Mouse (Mus musculus) CH12.LX (cell line): ENCODE results near the gene Ugt1a6a. TPM values are rescaled to one million over a fixed set of nuclear protein-coding genes. Genes with fewer than 3 reads are reported as not detected.

Experiments used
- DNase-seq: peaks from one replicate; pipeline ENCODE4 v3.0.0-alpha.2; 2013; ENCODE audit errors: extremely low read depth
- H3K27ac ChIP-seq: 2 replicates; pipeline ENCODE4 v1.5.1; 2012; ENCODE audit warnings: low read depth, mild to moderate bottlenecking, control low read depth, moderate library complexity; ENCODE audit not compliant: insufficient read depth
- H3K27me3 ChIP-seq: replicated peaks from 2 replicates; pipeline ENCODE3; 2012; ENCODE audit warnings: inconsistent platforms
- H3K36me3 ChIP-seq, 2 experiments: replicated peaks in 1 of 2; 2 replicates each; pipeline versions ENCODE3 to v1.6.1; 2012; ENCODE audit warnings: inconsistent platforms in 1 of 2, low read length in 1 of 2, mild to moderate bottlenecking in 1 of 2, mixed read lengths in 1 of 2, moderate library complexity in 1 of 2; ENCODE audit not compliant: control insufficient read depth in 1 of 2, insufficient read depth in 1 of 2
- H3K4me1 ChIP-seq, 2 experiments: 2 replicates each; pipeline ENCODE4 v1.6.1; 2012; ENCODE audit warnings: inconsistent platforms in 1 of 2, moderate library complexity in 1 of 2; ENCODE audit not compliant: insufficient read depth in 2 of 2, control insufficient read depth in 1 of 2
- H3K4me2 ChIP-seq: 2 replicates; pipeline ENCODE4 v1.6.1; 2012; ENCODE audit warnings: low read depth, mild to moderate bottlenecking, control low read depth; ENCODE audit not compliant: poor library complexity, insufficient read depth, severe bottlenecking
- H3K4me3 ChIP-seq, 3 experiments: fragments of 150-350 bp in 1 of 3; sonication (generic) in 1 of 3; replicated peaks in 1 of 3; 2 replicates each; pipeline versions ENCODE3 to v1.5.1; 2011 to 2012; ENCODE audit warnings: low read depth in 2 of 3, low read length in 2 of 3, mild to moderate bottlenecking in 2 of 3, moderate library complexity in 2 of 3, control low read depth in 1 of 3, improper control_type of control experiment in 1 of 3, inconsistent platforms in 1 of 3, mixed read lengths in 1 of 3; ENCODE audit not compliant: poor library complexity in 1 of 3
- H3K79me2 ChIP-seq: replicated peaks from 2 replicates; pipeline ENCODE4 v1.6.1; 2012; ENCODE audit warnings: mild to moderate bottlenecking, moderate library complexity; ENCODE audit not compliant: control insufficient read depth, poor library complexity, insufficient read depth, severe bottlenecking; ENCODE audit errors: extremely low read depth
- H3K9ac ChIP-seq: 2 replicates; pipeline ENCODE4 v1.6.1; 2012; ENCODE audit warnings: low read depth, mild to moderate bottlenecking, control low read depth, moderate library complexity; ENCODE audit not compliant: insufficient read depth
- H3K9me3 ChIP-seq: replicated peaks from 2 replicates; pipeline ENCODE3; 2012; ENCODE audit warnings: low read length, inconsistent platforms, mixed read lengths
- E2F4 ChIP-seq: IDR thresholded peaks from 2 replicates; pipeline ENCODE4 v1.6.1; 2011; ENCODE audit warnings: low read depth, low read length, improper control_type of control experiment; ENCODE audit not compliant: insufficient replicate concordance
- EP300 ChIP-seq: IDR thresholded peaks from 2 replicates; pipeline ENCODE4 v1.6.1; 2011; ENCODE audit warnings: low read length, improper control_type of control experiment
- ETS1 ChIP-seq: conservative IDR thresholded peaks from 2 replicates; pipeline ENCODE4 v1.6.1; 2012; ENCODE audit warnings: low read depth, mild to moderate bottlenecking, inconsistent platforms, low read length, improper control_type of control experiment, moderate library complexity
- GABPA ChIP-seq: IDR thresholded peaks from 2 replicates; pipeline ENCODE4 v1.6.1; 2012; ENCODE audit warnings: low read depth, low read length, improper control_type of control experiment, inconsistent platforms; ENCODE audit not compliant: insufficient replicate concordance
- HCFC1 ChIP-seq: IDR thresholded peaks from 2 replicates; pipeline ENCODE4 v1.6.1; 2012; ENCODE audit warnings: low read depth, mild to moderate bottlenecking, inconsistent platforms, low read length, improper control_type of control experiment
- IRF4 ChIP-seq: IDR thresholded peaks from 2 replicates; pipeline ENCODE4 v1.6.1; 2014; ENCODE audit warnings: low read depth, mild to moderate bottlenecking, inconsistent platforms, low read length, improper control_type of control experiment
- JUN ChIP-seq: IDR thresholded peaks from 2 replicates; pipeline ENCODE4 v1.6.1; 2011; ENCODE audit warnings: low read depth, mild to moderate bottlenecking, low read length, improper control_type of control experiment, moderate library complexity; ENCODE audit not compliant: insufficient read depth
- MAFK ChIP-seq: IDR thresholded peaks from 2 replicates; pipeline ENCODE4 v1.6.1; 2011; ENCODE audit warnings: low read length, improper control_type of control experiment; ENCODE audit not compliant: insufficient replicate concordance
- MAX ChIP-seq: IDR thresholded peaks from 2 replicates; pipeline ENCODE4 v1.6.1; 2011; ENCODE audit warnings: low read length, improper control_type of control experiment
- MAZ ChIP-seq: IDR thresholded peaks from 2 replicates; pipeline ENCODE4 v1.6.1; 2012; ENCODE audit warnings: low read depth, mild to moderate bottlenecking, inconsistent platforms, low read length, improper control_type of control experiment, moderate library complexity
- MEF2A ChIP-seq: IDR thresholded peaks from 2 replicates; pipeline ENCODE4 v1.6.1; 2014; ENCODE audit warnings: low read depth, mild to moderate bottlenecking, inconsistent platforms, low read length, improper control_type of control experiment, borderline replicate concordance
- NELFE ChIP-seq: IDR thresholded peaks from 2 replicates; pipeline ENCODE4 v1.6.1; 2011; ENCODE audit warnings: low read depth, low read length, improper control_type of control experiment
- NRF1 ChIP-seq: IDR thresholded peaks from 2 replicates; pipeline ENCODE4 v1.6.1; 2014; ENCODE audit warnings: low read depth, mild to moderate bottlenecking, inconsistent platforms, low read length, improper control_type of control experiment, moderate library complexity
- PAX5 ChIP-seq: IDR thresholded peaks from 2 replicates; pipeline ENCODE4 v1.6.1; 2012; ENCODE audit warnings: low read length, inconsistent platforms, mixed read lengths
- POLR2A ChIP-seq: IDR thresholded peaks from 2 replicates; pipeline ENCODE4 v1.6.1; 2011; ENCODE audit warnings: low read depth, mild to moderate bottlenecking, improper control_type of control experiment, low read length
- RAD21 ChIP-seq: IDR thresholded peaks from 2 replicates; pipeline ENCODE4 v1.6.1; 2011; ENCODE audit warnings: low read depth, mild to moderate bottlenecking, low read length, improper control_type of control experiment, moderate library complexity
- RCOR1 ChIP-seq: conservative IDR thresholded peaks from 2 replicates; pipeline ENCODE4 v1.6.1; 2012; ENCODE audit warnings: low read depth, mild to moderate bottlenecking, inconsistent platforms, low read length, improper control_type of control experiment
- SIN3A ChIP-seq: IDR thresholded peaks from 2 replicates; pipeline ENCODE4 v1.6.1; 2012; ENCODE audit warnings: low read length, improper control_type of control experiment, inconsistent platforms
- TBP ChIP-seq: conservative IDR thresholded peaks from 2 replicates; pipeline ENCODE4 v1.6.1; 2011; ENCODE audit warnings: low read depth, low read length, improper control_type of control experiment
- TCF12 ChIP-seq: IDR thresholded peaks from 2 replicates; pipeline ENCODE4 v1.6.1; 2014; ENCODE audit warnings: low read depth, mild to moderate bottlenecking, inconsistent platforms, low read length, improper control_type of control experiment
- USF1 ChIP-seq: IDR thresholded peaks from 2 replicates; pipeline ENCODE4 v1.6.1; 2014; ENCODE audit warnings: low read depth, mild to moderate bottlenecking, inconsistent platforms, low read length, improper control_type of control experiment
- USF2 ChIP-seq: conservative IDR thresholded peaks from 2 replicates; pipeline ENCODE4 v1.6.1; 2011; ENCODE audit warnings: low read depth, low read length, improper control_type of control experiment
- ZC3H11A ChIP-seq: IDR thresholded peaks from 2 replicates; pipeline ENCODE4 v1.6.1; 2012; ENCODE audit warnings: low read depth, mild to moderate bottlenecking, inconsistent platforms, low read length, improper control_type of control experiment
- ZKSCAN1 ChIP-seq: IDR thresholded peaks from 2 replicates; pipeline ENCODE4 v1.6.1; 2012; ENCODE audit warnings: low read depth, inconsistent platforms, low read length, improper control_type of control experiment, borderline replicate concordance
- dilution Hi-C: fragments of 300-500 bp; cut with MboI; formaldehyde crosslinking; loops from 2 replicates; pipeline ENCODE4 v1.14.3; 2020; ENCODE audit warnings: low sequenced_read_pairs; ENCODE audit not compliant: extremely low pct_unique_long_range_greater_than_20kb, extremely low pct_ligation_motif_present
- in situ Hi-C: fragments of 300-500 bp; cut with MboI; formaldehyde crosslinking; loops from 3 replicates; pipeline ENCODE4 v1.14.3; 2019; ENCODE audit warnings: low sequenced_read_pairs, low pct_ligation_motif_present, low pct_unique_long_range_greater_than_20kb, mixed read lengths
- polyA plus RNA-seq: library from polyadenylated mRNA; unstranded; fragments of >175 nt; gene quantifications from 2 replicates; pipeline ENCODE4 v1.2.1, GENCODE M21; 2012; ENCODE audit warnings: low read depth; ENCODE audit not compliant: insufficient read length
- total RNA-seq, 2 experiments: library from RNA; depleted of rRNA; stranded (reverse); fragments of 300-350 nt in 1 of 2; fragments of >200 nt in 1 of 2; gene quantifications; 2 replicates each; pipeline ENCODE4 v1.2.3; 2012 to 2014

The Ugt1a6a gene
- total and polyA plus RNA-seq, 3 experiments = 0.19 to 0.43 (median 0.30) TPM

GRCm38 (mm10) chr1:88228121-88228520, 93.5 kb downstream of the Ugt1a6a start:
- H3K79me2 ChIP-seq = no peaks in the 10 kb centered on the region
- H3K9ac ChIP-seq = no peak overlapping the region
- no peak overlapping the region for H3K27ac ChIP-seq
- no peak for DNase-seq
- TF ChIP-seq ZKSCAN1 (no peak), HCFC1 (no peak), POLR2A (no peak), GABPA (no peak), NRF1 (no peak), MAZ (no peak), SIN3A (no peak), ZC3H11A (no peak), RCOR1 (no peak), RAD21 (no peak), JUN (no peak), EP300 (no peak), IRF4 (no peak)
- TF ChIP-seq, all 38 proteins: peak for 0
- in situ Hi-C loops (no loop called here), dilution Hi-C loops (no loop called here)
- H3K27me3 ChIP-seq = no peaks in the 10 kb centered on the region
- H3K4me3 ChIP-seq = no peak overlapping the region
- no peaks in the 10 kb centered on the region for H3K36me3 ChIP-seq
- H3K4me1 ChIP-seq = 0 out of 4 replicates have a peak, but pooled peaks cover 0 to 3% of the 10 kb centered on the region in 2 experiments
- H3K9me3 ChIP-seq = peaks cover 71% of the 10 kb centered on the region
- no peak overlapping the region for H3K4me2 ChIP-seq

- Histone ChIP-seq H3K27ac (no peak overlapping the region), H3K4me2 (no peak overlapping the region), H3K9ac (no peak overlapping the region), H3K9me3 (peaks cover 68% of the 10 kb centered on the region), H3K27me3 (no peaks in the 10 kb centered on the region), H3K79me2 (no peaks in the 10 kb centered on the region), H3K4me3 (no peak overlapping the region), H3K4me1 (0 out of 4 replicates have a peak, but pooled peaks cover 0 to 3% of the 10 kb centered on the region in 2 experiments), H3K36me3 (no peaks in the 10 kb centered on the region)
- dilution Hi-C loops = no loop called here
- in situ Hi-C loops = no loop called here
- DNase-seq = no peak
- TF ChIP-seq NELFE (no peak), JUN (no peak), GABPA (no peak), TCF12 (no peak)
Observed at GRCm38 (mm10) chr1:88229566-88229965, 95.0 kb downstream of the Ugt1a6a start.

- H3K4me1 ChIP-seq = 0 out of 4 replicates have a peak, but pooled peaks cover 0 to 3% of the 10 kb centered on the region in 2 experiments
- dilution Hi-C loops = no loop called here
- no peak for TF ChIP-seq TBP
- no peak for TF ChIP-seq USF2
- TF ChIP-seq MEF2A = no peak
- no peak for TF ChIP-seq SIN3A
- no peak for TF ChIP-seq USF1
- TF ChIP-seq ETS1 = no peak
- no peak for TF ChIP-seq PAX5
- TF ChIP-seq NELFE = no peak
- TF ChIP-seq EP300 = no peak
- TF ChIP-seq E2F4 = no peak
- no peak for TF ChIP-seq IRF4
- TF ChIP-seq RAD21 = no peak
- no peak for TF ChIP-seq HCFC1
- TF ChIP-seq MAFK = no peak
- TF ChIP-seq ZC3H11A = no peak
- TF ChIP-seq MAZ = no peak
- TF ChIP-seq MAX = no peak
Observed at GRCm38 (mm10) chr1:88229986-88230385, 95.4 kb downstream of the Ugt1a6a start.

More at GRCm38 (mm10) chr1:88229986-88230385, 95.4 kb downstream of the Ugt1a6a start:
- no peak overlapping the region for H3K27ac ChIP-seq
- no peak overlapping the region for H3K4me3 ChIP-seq
- H3K9ac ChIP-seq = no peak overlapping the region
- peaks cover 2% of the 10 kb centered on the region for H3K27me3 ChIP-seq
- H3K79me2 ChIP-seq = no peaks in the 10 kb centered on the region
- peaks cover 73% of the 10 kb centered on the region for H3K9me3 ChIP-seq
- in situ Hi-C loops = no loop called here
- H3K36me3 ChIP-seq = no peaks in the 10 kb centered on the region
- no peak overlapping the region for H3K4me2 ChIP-seq
- DNase-seq = no peak
